Mouse (Mus musculus) embryo, embryonic 11 days (tissue): ENCODE data around the gene Il15ra.
A peak's percentile ranks its signal among the peaks of the same experiment; 100 is the strongest.

Source experiments
- DNase-seq: peaks from one replicate; pipeline ENCODE4 v3.0.0-alpha.2; 2015

Il15ra gene

DNA sequence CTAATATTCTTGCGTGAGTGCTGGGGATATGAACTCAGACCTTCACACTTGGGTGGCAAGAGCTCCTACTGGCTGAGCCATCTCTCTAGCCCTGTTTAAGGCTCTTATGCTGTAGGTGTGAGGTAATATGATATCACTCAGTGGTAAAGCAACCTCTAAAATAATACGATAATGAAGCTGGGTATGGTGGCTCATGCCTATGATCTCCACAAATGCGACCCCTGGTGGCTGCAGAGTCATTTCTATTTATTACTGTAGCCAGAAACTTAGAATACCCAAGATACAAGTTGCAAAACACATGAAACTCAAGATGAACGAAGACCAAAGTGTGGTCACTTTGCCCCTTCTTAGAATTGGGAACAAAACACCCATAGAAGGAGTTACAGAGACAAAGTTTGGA is 5.0 kb downstream of the Il15ra start:
- peak; percentile 57 for DNase-seq

DNA sequence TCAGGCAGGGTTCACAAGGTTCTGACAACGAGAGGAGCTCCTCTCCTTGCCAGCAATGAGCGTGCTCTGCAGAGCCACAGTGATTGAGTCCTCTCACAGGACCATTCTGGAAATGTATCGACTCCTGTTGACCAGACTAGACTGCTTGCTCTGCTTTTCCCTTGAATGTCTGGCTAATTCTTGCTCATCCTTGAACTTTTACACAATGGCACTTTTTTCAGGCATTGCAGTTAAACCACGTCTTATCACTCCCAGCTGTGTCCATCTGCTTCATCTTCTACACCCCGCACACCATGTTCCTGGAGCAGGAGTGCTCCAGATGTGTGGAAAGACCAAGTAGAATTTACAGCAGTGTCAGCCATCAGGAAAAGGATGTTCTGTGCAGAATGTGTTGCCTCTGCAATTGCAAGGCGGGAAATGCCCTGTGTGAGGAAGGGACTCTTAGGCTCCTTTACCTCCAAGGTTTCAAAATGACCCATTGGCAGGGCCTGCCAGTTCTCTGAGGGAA is 7.4 kb downstream of the Il15ra start:
- DNase-seq = no peak

DNA sequence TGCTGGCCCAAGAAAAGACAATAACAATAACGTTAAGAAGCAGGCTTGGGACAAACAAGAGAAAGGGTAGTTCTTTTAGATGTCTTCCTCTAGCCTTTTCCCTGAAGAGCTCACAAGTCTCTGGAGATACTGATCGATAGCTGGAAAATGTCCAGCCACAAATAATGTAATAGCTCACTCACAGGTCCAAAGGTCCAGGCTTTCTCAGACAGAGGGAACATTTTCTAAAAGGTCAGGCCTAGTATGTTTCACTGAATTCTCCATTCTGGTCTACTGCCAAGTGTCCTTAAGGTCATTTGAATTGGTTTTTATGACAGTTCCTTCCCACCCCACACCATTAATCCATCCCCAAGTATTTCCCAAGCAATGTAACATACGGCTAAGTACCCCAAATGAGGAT is 7.9 kb downstream of the Il15ra start:
- DNase-seq = no peak

GRCm38 (mm10) chr2:11714535-11714934 is 9.4 kb downstream of the Il15ra start:
- DNase-seq = no peak

DNA sequence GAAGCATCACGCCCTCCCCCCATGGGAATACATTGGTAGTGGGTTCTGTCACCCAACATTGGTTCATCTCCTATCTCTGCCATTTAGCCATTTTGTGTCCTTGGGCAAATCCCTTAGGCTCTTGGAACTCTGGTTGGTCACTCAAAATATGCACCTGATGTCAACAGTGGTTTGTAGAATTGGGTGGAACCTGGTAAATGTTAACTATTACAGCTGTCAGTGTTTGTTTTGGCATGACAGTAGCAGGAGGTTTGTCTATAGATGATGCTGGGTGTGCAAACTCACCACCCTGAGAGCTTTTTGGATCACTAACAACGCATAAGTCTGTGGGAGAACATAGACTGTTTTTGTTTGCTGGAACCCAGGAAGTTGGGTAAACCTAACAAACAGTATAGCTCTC is 13.5 kb downstream of the Il15ra start:
- DNase-seq = no peak

GRCm38 (mm10) chr2:11722564-11722963 is 17.5 kb downstream of the Il15ra start:
- DNase-seq = no peak

DNA sequence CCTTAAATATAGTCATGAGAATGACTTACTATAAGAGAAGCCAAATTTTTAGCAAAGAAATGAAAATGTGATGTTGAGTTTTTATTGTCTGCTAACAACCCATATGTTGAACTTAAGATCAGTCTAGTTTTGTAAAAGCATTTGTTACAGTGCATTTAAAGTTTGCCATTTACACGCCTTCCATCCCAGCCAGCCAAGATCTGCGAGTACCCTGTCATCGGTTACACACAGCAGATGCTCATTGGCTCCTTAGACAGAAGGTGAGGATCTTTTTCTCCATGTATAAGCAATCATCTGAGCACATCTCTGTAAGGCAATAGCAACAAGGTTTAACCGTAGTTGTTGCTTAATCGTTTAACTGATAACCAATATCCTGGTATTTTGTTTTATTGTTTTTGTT is 22.5 kb downstream of the Il15ra start:
- DNase-seq = no peak

DNA sequence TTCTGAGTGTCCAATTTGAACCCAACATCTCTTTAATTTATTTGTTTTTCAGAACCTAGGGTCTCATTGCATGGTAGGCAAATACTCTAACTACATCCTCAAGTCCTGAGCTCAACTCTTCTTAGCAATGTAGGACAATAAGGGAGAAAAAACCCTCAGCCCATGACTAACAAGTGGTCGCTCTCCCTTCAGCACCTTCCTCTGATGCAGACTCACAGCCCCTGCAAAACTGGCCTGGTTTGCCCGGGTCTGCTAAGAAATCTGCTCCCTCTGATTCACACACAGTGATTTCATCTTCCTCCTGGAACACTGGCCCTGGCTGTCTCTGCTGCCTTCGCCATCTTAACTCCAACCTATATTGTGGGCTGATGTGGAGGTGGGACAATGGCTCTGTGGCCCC is 24.0 kb downstream of the Il15ra start:
- DNase-seq = peak; percentile 40

DNA sequence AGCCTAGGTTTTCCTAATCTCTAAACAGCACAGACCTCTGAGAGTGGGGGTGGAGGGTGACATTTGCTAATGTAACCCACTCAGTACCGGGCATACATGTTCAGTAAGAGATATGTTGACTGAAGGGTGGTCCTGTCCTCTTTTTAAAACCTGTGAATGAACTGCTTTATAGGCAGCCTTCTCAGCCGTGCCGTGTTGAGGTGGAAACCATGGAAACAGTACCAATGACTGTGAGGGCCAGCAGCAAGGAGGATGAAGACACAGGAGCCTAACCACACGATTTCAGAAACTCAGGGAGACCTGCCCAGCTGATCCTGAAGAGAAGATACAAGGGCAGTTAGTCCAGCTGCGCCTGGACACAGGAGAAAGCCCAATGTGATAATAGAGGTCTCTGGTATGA is 27.9 kb downstream of the Il15ra start:
- DNase-seq = no peak

- no peak for DNase-seq
These were observed 30.8 kb downstream of the Il15ra start for GRCm38 (mm10) chr2:11735853-11736252.

DNA sequence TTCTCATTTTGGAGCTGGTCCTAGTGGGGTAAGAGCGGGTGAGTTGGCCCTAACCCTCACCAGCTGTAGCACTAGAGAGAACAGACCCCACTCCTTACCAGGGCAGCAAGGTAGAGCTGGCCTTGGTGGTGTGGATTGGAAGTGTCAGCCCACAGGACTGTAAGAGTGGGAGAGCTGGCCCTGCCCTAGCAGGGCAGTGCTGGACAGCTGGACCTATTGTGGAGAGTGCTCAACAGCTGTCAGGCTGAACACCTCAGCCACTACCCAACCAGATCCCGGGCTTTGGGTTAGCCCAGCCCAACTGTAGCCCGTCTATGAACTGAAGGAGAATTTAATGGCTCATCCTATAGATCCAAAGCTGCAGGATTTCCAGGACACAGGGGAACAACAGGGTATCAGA is 33.7 kb downstream of the Il15ra start:
- DNase-seq = no peak

DNA sequence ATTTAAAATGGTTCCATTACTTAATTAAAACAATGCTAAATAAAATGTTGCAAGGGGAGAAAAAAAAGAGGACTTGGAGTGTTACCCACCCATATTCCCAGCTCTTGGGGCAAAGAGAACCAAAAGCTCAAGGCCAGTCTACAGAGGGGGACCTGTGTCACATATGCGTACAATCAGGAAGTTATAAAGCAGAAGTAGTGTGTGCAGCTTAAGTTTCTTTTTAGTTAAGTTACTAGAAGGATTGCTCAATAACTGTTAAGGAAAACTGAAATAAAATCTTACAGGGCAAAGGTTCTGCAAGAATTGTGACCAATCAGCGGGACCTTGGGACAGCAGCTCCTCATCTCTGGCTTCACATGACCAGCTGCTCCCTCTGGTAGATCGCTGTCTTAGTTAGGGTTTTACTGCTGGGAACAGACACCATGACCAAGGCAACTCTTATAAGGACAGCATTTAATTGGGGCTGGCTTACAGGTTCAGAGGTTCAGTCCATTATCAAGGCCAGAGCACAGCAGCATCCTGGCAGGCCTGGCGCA is 34.5 kb downstream of the Il15ra start:
- no peak for DNase-seq

GRCm38 (mm10) chr2:11762541-11762940 is 57.5 kb downstream of the Il15ra start:
- no peak for DNase-seq

- no peak for DNase-seq
These were observed 60.6 kb downstream of the Il15ra start for GRCm38 (mm10) chr2:11765694-11766093.

GRCm38 (mm10) chr2:11766485-11767160 is 61.5 kb downstream of the Il15ra start:
- no peak for DNase-seq

GRCm38 (mm10) chr2:11767161-11767545 is 62.1 kb downstream of the Il15ra start:
- no peak for DNase-seq

DNA sequence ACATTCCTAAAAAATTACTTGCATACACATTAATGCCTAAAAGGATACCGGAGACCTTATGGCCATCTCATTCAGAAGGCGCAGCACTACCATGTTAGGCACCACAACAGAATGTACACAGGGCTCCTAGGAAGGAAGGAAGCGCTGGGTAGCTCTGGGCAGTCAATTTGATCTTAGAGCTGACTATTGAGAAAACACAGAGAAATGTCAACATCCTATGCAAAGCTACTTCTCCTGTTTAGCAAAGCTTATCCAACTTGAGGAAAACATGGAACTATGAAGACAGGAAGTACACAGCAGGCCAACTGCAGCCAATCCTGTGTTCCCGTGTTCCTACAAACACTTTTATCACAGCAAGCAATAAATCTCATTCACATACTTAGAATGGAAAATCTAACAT is 66.6 kb downstream of the Il15ra start:
- no peak for DNase-seq

GRCm38 (mm10) chr2:11772401-11772800 is 67.3 kb downstream of the Il15ra start:
- DNase-seq = no peak

DNA sequence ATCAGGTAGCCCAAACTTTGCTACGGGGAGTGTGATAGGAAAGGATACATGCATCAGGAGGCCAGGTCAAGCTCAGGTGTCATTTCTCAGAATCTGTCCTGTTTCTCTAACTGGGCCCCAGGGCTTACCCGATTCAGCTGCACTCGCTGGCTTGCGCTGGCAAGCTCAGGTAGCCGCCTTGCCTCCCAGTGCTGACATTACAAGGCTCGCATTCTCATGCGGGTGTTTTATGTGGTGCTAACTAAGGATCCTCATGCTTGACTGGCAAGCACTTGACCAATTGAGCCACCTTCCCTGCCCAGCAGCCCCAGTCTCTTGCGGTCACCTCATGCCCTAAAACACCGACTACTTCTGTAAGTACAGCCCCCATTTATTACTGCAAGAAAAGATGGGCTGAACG is 69.3 kb downstream of the Il15ra start:
- no peak for DNase-seq

DNA sequence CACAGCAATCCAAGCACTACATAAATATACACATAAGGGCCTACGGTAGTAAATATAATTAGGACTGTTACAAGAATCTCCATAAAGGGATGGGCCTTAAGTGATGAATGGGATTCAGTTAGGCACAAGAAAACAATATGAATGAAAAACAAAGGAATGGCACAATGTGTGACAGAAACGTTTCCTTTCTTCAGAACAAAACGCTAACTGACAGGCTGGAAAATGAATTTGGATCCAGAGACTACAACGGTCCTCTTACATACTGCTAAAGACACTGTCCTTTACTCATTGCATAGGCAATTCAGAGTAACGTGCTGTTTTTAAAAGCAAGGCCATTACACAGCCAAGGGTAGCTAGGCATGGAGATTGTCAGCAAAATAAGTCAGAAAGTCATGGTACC is 70.0 kb downstream of the Il15ra start:
- no peak for DNase-seq

DNA sequence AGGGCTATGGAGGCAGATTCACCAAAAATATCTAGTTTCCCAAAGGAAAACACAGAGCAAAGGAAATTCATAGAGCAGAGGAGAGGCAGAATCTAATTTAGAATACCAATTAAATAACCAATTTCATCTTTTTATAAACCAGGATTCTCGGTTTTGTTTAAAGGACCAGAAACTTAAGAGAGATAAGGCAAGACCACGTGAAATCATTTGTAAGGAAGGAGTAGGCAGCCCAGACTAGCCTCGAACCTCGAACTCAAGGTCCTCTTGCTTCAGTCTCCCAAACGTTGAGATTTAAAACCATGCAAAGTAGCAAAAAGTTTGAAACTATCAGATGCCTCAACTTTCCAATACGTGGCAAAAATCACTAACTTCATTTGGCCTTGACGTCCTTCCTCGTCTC is 71.3 kb downstream of the Il15ra start:
- DNase-seq = no peak

GRCm38 (mm10) chr2:11777091-11778068 is 72.3 kb downstream of the Il15ra start, which contains the start of the genes Fbh1 and Ankrd16:
TSS of gene Fbh1 (minus strand) at chr2:11777582.
TSS of gene Ankrd16 (plus strand) at chr2:11777876.
- peak; percentile 100 for DNase-seq

GRCm38 (mm10) chr2:11778087-11778823 is 73.2 kb downstream of the Il15ra start:
- DNase-seq = peak; percentile 92
